Mouse (Mus musculus) cerebellum, postnatal 14 days (tissue): ENCODE results near the gene Necab2.
A peak's percentile ranks its signal among the peaks of the same experiment; 100 is the strongest.

Experiments
- DNase-seq, 2 experiments: peaks; one replicate each; pipeline ENCODE4 v3.0.0; 2021; ENCODE audit warnings: mixed read lengths in 2 of 2

Necab2 gene

DNA sequence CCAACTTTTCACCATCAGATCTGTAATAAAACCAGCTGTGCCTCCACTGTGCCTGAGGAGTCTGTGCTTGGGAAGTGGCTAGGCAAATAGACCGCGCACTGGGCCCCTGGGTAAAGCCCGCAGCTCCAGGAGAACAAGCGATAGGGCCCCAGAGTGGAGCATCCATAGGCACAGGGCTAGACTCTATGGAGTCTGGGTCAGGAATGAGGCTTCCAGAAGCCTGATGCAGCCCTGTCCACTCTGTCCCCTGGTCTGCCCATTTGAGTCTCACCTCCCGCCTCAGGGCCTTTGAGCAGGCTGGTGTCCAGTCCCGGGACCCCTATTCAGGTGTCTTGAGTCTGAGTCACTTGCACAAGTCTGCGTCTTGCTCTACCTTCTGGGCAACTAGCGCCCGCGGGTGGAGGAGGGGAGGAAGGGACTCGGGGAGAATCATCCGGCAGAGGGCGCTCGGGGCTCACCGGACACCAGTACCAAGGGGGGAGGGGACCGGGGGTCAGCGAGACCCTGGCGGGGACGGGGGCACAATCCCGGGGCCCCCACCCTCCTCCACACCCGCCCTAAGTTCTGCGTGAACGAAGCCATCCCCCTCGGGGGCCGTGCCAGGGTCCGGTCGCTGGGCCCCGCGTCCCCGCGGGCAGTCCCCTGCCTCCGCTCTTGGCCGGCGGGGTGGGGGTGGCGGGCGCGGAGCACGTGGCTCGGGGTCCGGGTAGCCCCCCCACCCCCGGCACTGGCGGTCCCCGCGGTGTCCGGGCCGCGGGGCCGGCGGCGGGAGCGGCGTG, at the start of gene Necab2:
Gene Necab2, plus strand, starts transcription at position 509 of the 779 bp plus-strand sequence.
- DNase-seq: peak; percentile 95 to 98

DNA sequence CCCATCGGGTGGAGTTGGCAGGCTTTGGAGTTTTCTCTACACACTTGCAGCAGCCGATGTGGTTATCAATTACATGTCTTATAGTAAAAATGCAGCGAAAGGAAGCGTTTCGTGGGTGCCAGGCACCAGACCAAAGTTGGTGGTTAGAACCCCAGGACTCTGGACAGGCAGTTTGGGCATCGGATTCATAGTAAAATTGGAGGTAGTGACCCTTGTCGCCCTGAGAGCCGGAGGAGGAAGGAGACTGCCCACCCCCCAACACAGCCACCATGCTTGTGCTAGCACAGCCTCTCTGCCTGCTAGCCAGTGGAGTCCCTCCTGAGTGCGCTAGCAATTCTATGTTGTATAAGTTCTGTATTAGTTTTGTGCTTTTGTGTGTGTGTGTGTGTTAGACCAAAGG, 48.0 kb upstream of the Necab2 start:
- no peak for DNase-seq

DNA sequence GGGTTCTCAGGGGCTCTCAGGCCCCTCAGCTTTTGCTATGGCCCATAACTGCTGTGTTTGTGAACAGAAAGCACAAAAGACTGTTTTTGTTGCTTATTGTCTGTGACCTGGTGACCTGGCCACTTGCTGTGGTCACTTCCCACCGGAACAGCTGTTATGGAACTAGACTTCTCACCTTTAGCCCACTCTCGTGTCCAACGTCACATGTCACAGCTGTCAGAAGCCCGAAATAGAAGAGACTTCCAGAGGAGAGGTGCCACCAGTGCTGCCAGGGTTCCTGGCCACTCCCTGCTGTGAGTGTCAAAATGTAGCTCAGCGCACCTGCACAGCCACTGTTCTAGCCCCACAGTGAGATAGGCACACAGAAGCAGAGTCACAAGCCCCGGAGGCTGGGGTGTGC, 47.3 kb upstream of the Necab2 start:
- no peak for DNase-seq

DNA sequence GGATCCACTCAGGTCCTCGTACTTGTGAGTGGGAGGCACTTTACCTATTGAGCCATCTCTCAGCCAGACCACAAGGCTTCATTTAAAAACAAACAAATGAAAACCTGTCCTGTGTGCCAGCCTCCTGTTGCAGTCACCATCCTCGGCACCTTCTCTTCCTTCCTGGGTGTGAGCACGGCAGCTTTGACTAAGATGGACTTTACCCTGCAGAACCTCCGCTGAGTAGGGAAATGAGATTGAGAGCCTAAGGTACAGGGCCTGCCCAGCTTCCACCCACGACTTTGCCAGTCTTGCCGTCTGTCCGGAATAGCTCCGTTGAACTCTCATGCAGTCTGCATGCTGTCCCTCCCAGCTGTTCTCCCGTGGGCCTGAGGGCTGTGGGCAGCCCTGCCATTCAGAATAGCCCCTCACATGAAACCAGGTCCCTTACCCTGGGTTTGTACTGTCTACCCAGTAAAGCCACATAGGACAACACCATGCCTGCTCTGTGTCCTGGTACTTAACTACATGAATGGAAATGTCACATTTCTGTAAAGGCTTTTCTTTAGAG, 46.3 kb upstream of the Necab2 start:
- no peak for DNase-seq

DNA sequence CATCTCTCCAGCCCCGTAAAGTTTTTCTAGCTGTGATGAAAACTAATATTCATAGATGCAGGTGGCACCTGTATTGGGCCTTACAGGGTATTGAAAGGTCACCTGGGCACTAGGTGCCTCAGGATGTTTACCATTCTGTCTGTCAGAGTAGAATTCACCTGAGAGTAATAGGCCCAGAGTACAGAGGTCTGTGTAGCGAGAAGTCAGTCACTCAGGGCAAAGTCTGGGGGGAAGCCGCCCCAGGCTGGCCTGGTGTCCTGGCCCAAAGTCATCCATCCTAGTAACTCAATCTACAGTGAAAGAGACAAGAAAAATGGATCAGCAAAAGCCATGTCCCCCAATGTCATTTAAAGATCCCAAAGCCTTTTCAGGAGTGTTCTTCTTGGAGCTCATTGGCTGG, 45.6 kb upstream of the Necab2 start:
- no peak for DNase-seq

DNA sequence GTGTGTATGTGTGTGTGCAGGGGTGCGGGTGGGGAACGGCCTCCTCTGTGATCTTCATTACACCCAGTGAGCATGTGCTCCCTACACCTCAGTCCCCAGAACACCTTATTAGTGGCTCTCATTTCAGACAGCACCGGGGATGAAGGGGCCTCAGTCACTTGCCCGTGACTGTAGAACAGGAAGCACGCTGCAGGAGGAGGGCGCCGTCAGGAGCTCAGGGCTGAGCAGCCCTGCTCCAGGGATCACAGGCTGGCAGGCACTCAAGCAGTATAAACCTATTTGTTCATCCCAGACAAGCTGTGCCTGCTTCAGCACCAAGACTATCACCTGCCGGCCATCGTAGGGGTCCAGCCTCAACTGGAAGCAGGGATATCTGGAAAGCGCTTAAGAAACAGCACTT, 42.6 kb upstream of the Necab2 start:
- DNase-seq: no peak

DNA sequence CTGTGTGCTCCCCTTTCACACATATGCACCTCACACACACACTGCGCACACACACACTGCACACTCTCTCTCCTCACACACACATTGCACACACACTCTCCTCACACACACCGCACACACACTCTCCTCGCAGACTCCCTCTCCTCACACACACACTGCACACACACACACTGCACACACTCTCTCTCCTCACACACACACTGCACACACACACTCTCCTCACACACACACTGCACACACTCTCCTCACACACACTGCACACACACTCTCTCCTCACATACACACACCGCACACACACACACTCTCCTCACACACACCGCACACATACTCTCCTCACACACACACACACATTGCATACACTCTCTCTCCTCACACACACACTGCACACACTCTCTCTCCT, 41.9 kb upstream of the Necab2 start:
- DNase-seq: no peak

DNA sequence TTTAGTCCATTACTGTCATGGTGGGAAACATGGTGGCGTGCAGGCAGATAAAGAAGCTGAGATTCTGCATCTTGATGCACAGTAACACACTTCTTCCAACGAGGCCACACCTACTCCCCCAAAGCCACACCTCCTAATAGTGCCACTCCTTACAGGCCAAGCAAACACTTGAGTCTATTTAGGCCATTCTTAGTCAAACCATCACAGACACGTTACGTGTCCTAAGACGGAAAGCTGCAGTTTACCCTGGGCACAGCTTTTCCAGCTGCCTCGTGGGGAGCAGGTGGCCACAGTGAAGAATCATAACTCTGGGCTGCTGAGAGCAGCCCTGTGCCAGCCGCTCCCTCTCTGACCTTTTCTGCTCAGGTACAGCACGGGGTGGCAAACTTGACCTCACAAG, 38.2 kb upstream of the Necab2 start:
- DNase-seq: no peak

DNA sequence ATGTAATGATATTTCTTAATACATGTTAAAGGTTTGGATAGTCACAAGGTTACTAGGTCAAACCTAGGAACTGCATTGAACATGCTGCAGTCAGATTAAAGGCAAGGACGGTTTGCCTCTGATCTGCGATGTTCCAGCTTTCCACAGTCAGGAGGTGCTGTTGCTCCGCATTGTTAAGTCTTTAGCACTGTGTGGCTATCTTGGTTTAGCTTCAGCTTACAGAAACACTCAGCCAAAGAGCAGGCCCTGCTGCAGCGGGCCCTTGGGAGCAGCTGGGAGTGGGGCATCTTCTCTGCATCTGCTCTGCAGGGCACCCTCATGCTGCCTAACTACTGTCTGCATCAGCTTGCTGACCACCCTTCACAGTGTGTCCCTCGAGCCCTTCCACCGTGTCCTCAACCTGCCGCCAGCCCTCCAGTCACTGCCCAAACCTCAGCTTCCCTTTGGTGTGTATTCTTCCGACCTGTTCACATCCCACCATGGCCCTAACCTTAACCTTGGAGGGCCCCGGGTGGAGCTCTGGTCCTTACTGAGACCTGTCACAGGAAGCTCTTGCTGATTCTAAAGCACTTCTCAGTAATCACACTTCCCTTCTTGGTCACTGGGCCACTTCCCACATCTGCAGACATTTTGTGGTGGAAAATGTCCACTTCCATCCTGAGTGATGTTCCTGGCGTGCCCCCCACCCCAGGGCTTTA, 34.3 kb upstream of the Necab2 start:
- DNase-seq: no peak

DNA sequence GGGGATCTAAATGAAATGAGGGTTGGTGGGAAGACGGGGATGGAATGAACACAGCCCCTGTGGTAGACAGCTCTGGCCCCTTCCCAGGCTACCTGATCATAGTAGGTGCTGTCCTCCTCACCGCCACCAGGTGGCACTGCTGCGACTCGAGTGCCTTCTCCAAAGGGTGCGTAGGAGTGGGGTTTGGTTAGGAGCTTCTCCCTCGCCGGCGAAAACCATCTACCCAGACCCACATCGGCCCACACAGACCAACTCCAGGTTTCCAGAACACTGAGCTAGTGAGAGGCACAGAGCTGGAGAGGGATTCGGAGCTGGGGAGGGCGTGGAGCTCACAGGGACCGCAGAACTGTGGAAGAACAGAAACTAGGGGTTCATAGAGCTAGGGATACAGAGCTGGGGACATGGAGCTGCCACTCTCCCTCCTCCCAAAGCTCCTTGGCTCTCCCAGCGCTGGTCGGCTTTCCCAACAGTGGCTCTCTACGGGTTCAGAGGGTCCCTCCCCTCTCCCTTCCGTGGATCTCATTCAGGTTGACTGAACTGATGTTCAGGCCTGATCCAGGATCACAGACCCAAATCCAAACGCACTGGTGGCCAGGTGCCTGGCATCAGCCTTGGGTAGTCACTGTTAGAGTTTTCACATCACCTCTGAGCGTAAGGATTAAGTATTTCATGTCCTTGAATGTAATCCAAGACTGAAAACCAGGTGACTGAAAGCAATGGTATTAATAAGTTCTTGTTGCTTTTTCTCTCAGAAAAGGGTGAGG, 33.6 kb upstream of the Necab2 start:
- DNase-seq: peak; percentile 87 to 91

DNA sequence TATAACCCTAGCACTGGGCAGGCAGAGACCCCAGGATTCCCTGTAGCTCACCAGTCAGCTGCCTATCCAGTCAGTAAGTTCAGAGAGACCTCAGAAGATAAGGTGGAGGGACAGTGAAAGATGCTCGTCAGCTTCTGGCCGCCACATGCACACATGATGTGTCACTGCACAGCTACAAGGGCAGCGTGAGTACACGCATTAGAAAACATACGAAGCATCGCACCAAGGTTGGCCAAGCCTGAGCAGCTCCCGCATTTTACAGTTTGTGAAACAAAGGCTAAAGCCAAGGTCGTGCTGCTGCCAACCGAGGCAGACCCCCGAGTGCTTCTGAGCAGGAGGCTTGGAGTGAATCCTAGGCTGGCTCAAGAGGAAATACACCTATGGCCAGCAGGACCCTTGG, 32.9 kb upstream of the Necab2 start:
- DNase-seq: no peak

DNA sequence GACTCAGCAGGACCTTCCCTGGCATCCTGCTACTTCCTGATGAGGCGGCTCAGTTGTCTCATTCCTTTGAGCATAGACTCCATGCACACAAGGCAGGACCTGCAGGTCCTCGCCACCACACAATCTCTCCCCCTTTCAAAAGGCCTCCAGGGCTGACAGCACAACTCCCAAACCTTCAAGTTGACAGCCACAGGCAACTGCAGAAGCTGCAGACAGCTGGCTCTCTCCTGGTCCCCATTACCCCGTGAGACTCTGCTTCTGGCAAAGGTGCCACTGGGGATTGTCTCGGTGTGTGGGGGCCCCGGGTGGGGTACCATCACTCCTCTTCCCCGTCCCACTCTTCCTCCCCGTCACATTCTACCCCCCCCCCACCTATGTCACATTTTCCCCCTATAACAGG, 26.2 kb upstream of the Necab2 start:
- DNase-seq: no peak

DNA sequence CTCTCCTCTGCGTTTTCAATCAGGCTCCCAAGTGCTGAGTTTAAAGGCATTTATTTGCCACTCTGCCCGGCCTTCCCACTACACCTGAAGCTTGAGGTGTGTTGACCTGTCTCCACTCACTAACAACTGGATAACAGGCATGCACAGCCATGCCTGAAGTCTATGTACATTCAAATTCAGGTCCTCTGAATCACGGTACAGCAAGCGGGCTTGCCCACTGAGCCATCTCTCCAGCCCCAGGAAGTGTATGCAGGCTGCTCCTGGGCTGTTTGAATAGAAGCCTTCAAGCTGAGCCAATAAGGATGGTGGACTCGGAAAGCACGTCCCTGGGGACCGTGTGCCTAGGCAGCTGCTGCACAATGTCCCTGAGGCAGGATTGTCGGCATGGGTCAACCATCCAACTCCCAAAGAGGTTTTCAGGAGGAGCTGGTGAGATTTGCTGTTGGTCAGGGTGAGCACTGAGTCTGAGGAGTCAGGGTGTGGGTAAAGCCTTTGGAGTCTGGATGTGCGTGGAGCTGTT, 24.9 kb upstream of the Necab2 start:
- no peak for DNase-seq

DNA sequence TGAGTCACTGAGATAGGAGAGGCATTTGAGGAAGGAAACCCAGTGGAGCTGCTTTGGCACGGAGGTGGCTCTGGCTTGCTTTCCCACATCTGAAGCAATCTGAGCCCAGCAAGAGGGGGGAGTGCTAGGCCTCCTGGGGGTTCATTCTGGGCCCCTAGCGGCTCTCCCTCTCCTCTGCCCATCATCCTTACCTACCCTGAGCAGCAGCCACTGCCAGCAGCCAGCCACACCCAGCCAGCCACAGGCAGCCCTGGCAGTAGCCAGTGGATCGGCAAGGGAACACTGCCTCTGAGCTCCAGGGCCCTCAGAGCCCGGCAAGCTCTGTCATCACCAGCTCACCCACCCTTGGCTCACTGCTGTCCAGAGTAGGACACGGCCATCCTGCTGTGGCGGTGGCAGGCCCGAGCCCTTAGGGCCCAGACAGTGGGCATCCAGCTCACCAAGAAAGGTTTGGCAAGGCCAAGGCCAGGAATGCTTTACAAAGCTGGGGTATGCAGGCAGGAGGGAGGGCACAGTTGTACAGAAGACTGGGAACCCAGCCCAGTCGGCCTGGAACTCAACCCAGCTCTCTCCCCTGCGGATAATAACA, 24.3 kb upstream of the Necab2 start:
- DNase-seq: peak in 1 of 2 experiments; percentile 50

DNA sequence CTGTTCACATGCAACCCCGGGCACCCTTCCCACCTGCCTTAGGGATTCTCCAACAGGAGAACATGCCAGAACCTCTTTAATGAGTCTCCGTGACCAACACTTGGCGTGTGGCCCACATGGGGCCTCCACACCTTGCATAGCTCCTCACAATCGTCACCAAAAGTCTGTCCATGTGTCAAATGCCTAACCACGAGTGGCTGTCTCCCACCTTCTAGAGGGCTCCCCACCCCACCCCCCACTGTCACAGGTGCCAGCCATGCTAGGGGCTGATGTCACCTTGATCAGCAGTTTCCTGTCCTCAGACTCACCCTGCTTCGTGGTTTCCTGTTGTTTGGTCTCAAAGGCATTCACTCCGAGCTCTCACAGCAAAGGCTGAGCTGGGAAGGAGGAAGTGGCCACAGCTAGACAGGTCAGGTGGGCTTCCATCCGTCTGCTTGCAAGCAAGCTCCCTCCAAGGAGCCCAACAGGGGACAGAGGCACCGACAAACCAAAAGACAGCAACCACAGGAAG, 22.8 kb upstream of the Necab2 start:
- peak; percentile 44 to 72 for DNase-seq

DNA sequence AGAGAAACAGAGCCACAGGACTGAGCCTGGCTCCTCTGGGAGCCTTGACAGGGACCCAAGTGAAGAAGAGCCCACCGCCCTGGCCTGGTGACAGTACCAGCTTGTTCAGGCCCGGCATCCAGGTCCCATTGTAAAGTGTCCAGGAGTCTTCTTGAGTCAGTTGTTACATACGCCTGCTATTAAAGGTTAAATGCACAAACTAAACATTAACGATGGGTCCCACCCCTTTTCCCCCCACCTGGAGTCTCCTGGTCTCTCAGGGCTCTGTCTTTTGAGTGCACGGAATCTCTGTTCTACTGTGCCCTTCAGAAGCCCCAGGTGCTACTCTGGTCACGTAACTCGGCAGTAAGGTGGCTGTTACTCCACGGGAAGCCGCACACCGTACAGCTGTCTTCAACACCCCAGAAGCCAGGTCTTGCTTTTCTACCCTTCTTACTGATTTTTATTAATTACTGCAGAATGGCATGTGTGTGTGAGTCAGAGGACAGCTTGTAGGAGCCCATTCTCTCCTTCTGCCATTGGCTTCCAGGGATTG, 22.3 kb upstream of the Necab2 start:
- DNase-seq: no peak

DNA sequence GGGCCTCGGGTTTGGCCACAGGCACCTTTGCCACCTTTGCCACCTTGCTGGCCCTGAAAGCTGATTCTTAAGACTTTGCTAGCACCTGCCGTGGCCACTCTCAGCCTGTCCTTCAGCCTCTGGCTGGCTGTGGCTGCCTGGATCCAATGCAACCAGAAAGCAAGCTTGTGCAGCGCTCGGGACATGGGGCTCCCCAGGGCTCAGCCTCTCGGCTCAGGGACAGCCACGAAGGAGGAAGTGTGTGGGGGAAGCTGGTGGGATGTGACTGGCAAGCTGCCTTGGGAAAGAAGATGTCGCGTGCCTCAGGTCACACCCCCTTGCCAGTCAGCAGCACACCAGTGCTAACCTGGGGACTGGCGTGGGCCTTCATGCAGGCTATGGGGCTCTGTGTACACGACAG, 21.8 kb upstream of the Necab2 start:
- DNase-seq: no peak

DNA sequence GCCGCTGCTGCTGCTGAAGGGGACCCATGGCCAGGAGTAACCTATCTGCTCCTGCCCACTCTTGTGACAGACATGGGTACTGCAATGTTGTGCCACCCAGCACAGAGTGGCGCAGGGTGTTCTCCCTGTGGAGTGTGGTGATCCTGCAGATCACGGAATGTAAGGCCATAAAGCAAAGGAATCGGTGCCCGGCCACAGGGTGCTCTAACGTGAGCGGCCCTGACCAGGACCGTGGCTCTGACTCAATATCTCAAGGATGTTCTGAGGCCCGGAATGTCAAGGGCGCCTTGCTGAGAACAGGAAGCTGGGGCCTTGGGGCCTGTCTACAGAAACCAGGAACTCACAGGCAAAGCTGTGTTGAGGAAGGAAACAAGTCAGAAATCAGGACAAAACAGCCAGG, 21.0 kb upstream of the Necab2 start:
- DNase-seq: no peak

DNA sequence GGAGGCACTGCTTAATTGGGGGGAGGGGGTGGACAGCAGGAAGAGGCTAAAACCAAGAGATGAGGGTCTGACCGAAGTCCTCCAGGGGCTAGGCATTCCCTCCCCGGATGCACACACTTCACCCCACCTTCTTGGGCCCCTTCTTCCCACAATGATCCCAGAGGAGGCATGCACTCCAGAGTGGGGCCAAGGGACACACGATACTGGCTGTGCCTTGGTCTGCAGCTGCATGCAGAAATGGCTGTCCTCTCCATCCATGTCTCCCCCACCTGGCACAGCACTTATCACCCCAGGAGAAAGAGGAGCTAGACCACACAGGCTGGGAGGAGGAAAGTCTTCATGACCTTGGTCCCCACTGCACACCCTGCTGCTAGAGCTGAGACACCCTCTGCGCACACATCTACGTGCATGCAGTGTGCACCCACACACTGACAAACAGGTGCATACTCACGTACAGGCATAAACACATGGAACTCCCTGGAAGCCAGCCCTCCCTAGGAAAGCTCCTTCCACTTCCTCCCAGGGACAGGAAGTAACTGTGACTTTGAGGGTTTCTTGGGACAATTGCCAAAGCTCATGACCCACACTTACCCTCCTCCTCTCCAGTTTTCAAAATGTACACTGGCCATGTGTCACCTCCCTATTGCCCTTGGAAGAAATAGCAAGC, 20.3 kb upstream of the Necab2 start:
- no peak for DNase-seq

DNA sequence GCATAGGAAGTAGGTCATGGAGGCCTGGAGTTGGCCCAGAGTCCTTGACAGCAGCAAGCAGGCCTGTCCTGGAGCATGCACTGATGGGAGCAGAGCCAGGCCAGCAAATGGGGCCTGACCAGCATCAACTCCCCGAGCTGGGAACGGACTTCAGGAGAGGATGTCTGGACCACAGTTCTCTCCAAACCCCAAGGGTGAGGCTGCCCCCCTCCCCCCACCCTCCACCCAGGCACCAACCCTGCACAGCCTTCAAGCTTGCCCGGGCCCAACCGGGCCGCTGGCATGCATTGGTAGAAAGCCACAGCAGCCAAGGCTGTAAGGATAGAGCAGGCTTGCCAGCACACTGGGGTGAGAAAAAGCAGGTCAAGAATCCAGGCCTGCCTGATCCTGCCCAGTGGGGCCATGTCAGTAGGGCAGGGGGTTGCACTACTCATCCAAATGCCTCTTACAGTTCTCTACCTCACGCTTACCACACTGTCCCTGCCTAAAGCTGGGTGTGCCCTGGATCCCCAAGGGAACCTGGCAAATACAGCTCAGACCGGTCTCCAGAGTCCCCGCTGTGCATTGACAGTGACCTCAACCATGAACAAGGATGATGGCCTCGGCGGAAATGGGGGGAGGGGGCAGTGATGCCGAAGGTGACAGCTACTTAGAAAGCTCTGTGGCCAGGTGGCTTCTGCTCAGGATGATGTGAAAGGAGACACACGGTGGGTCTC, 18.7 kb upstream of the Necab2 start:
- DNase-seq: peak; percentile 68 to 71

DNA sequence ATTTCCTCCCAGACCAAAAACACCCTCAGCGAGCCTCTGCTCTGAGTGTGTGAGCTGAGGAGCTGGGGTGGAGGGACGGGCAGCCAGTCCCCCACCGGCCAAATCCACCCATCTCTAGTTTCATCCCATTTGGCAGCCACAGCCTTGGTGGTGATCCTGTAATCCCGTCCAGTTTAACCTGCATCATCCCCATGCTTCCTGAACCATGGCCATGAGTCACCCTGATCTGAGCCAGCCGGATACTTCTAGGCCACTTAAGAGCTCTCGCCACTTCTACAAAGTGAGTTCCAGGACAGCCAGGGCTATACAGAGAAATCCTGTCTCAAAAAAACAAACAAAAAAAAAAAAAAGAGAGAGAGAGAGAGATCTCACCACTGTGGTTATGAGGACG, 18.2 kb upstream of the Necab2 start:
- peak in 1 of 2 experiments; percentile 38 for DNase-seq
